Mouse (Mus musculus) myocyte (in vitro differentiated cells): Measurements from ENCODE around the gene Arrb1. TPM values are rescaled to one million over a fixed set of nuclear protein-coding genes. Genes with fewer than 3 reads are reported as not detected.
"Not testable (repeated sequence)": the region's sequence is repeated elsewhere in the genome, so short reads cannot be mapped to it uniquely, and the experiment has no call there.

Experiments used
- H3K27me3 ChIP-seq: one replicate; pipeline ENCODE4 v1.6.1; 2011; ENCODE audit not compliant: control insufficient read depth, insufficient read depth, insufficient read length
- H3K36me3 ChIP-seq: one replicate; pipeline ENCODE4 v1.6.1; 2011; ENCODE audit not compliant: control insufficient read depth, insufficient read depth
- H3K4me2 ChIP-seq: one replicate; pipeline ENCODE4 v1.6.1; 2011; ENCODE audit warnings: low read depth, control low read depth
- H3K4me3 ChIP-seq: one replicate; pipeline ENCODE4 v1.5.1; 2011; ENCODE audit warnings: mild to moderate bottlenecking, control low read depth, moderate library complexity
- H3K79me2 ChIP-seq: one replicate; pipeline ENCODE4 v1.6.1; 2011; ENCODE audit not compliant: control insufficient read depth, insufficient read depth
- H3ac ChIP-seq: one replicate; pipeline ENCODE4 v1.6.1; 2011; ENCODE audit not compliant: control insufficient read depth, insufficient read length
- CEBPB ChIP-seq: IDR thresholded peaks from 2 replicates; pipeline ENCODE4 v1.6.1; 2011; ENCODE audit warnings: mild to moderate bottlenecking, moderate library complexity; ENCODE audit not compliant: poor library complexity, insufficient read depth, severe bottlenecking
- E2F4 ChIP-seq: IDR thresholded peaks from one replicate; pipeline ENCODE4 v1.6.1; 2011; ENCODE audit warnings: mild to moderate bottlenecking, control low read depth, moderate library complexity; ENCODE audit not compliant: insufficient read depth
- MAX ChIP-seq: IDR thresholded peaks from one replicate; pipeline ENCODE4 v1.6.1; 2011; ENCODE audit warnings: low read depth, mild to moderate bottlenecking, control low read depth
- MYOD1 ChIP-seq, 3 experiments: IDR thresholded peaks; one replicate each; pipeline ENCODE4 v1.6.1; 2011; ENCODE audit warnings: control low read depth in 2 of 3, low read depth in 2 of 3, mild to moderate bottlenecking in 2 of 3, moderate library complexity in 1 of 3; ENCODE audit not compliant: insufficient read length in 2 of 3, control insufficient read depth in 1 of 3
- POLR2A ChIP-seq: IDR thresholded peaks from one replicate; pipeline ENCODE4 v1.6.1; 2011; ENCODE audit warnings: low read depth, mild to moderate bottlenecking, control low read depth, moderate library complexity; ENCODE audit not compliant: insufficient read length
- POLR2AphosphoS2 ChIP-seq: IDR thresholded peaks from one replicate; pipeline ENCODE4 v1.6.1; 2011; ENCODE audit warnings: low read depth, control low read depth; ENCODE audit not compliant: insufficient read length
- REST ChIP-seq: IDR thresholded peaks from one replicate; pipeline ENCODE4 v1.6.1; 2011; ENCODE audit warnings: mild to moderate bottlenecking, control low read depth, moderate library complexity; ENCODE audit not compliant: insufficient read depth, insufficient read length
- SRF ChIP-seq: IDR thresholded peaks from one replicate; pipeline ENCODE4 v1.6.1; 2011; ENCODE audit warnings: low read depth; ENCODE audit not compliant: control insufficient read depth, insufficient read length
- TCF12 ChIP-seq: IDR thresholded peaks from one replicate; pipeline ENCODE4 v1.6.1; 2011; ENCODE audit warnings: mild to moderate bottlenecking, control low read depth; ENCODE audit not compliant: poor library complexity, insufficient read depth, severe bottlenecking
- TCF3 ChIP-seq: IDR thresholded peaks from one replicate; pipeline ENCODE4 v1.6.1; 2011; ENCODE audit warnings: low read depth, control low read depth; ENCODE audit not compliant: insufficient read length
- USF1 ChIP-seq: IDR thresholded peaks from one replicate; pipeline ENCODE4 v1.6.1; 2011; ENCODE audit warnings: low read depth, mild to moderate bottlenecking, control low read depth, moderate library complexity
- polyA plus RNA-seq: library from polyadenylated mRNA; unstranded; fragments of >200 nt; fragmentation: generic; extraction: Trizol; gene quantifications from one replicate; pipeline ENCODE4 v1.2.1, GENCODE M21; 2012; ENCODE audit warnings: missing spikeins

Gene Arrb1
- polyA plus RNA-seq, 1 experiment = 5.1 TPM

GRCm38 (mm10) chr7:99501148-99501547, 34.1 kb upstream of the Arrb1 start:
- TF ChIP-seq TCF12 = no peak
- no peak for TF ChIP-seq USF1
- no peak for TF ChIP-seq E2F4
- TF ChIP-seq SRF = no peak
- no peak for TF ChIP-seq MAX
- no peak for TF ChIP-seq CEBPB

GRCm38 (mm10) chr7:99504556-99504955, 30.7 kb upstream of the Arrb1 start:
- Histone ChIP-seq H3K4me2 (no peak overlapping the region), H3ac (no peak overlapping the region), H3K36me3 (no peaks in the 10 kb centered on the region), H3K79me2 (no peaks in the 10 kb centered on the region), H3K4me3 (no peak overlapping the region), H3K27me3 (no peaks in the 10 kb centered on the region)
- TF ChIP-seq MAX (no peak), POLR2A (no peak), SRF (no peak), TCF12 (no peak), MYOD1 (IDR thresholded peaks at IDR 0.05; ENCODE audit: control insufficient read depth in 1 of 3, insufficient read length in 2 of 3, low read depth in 2 of 3) (no peak), REST (no peak), CEBPB (no peak)

More at GRCm38 (mm10) chr7:99501148-99501547, 34.1 kb upstream of the Arrb1 start:
- no peak overlapping the region for H3K4me3 ChIP-seq
- H3ac ChIP-seq = no peak overlapping the region
- H3K4me2 ChIP-seq = no peak overlapping the region
- H3K79me2 ChIP-seq = no peaks in the 10 kb centered on the region
- H3K27me3 ChIP-seq = peaks cover 12% of the 10 kb centered on the region
- no peaks in the 10 kb centered on the region for H3K36me3 ChIP-seq

- H3K27me3 ChIP-seq, H3K36me3 ChIP-seq, H3K4me3 ChIP-seq, H3K4me2 ChIP-seq, H3K79me2 ChIP-seq, H3ac ChIP-seq: not testable (repeated sequence)
Observed at GRCm38 (mm10) chr7:99508187-99508586, 27.1 kb upstream of the Arrb1 start.

GRCm38 (mm10) chr7:99510087-99510501, 25.2 kb upstream of the Arrb1 start:
- Histone ChIP-seq H3K36me3 (no peaks in the 10 kb centered on the region), H3K27me3 (no peaks in the 10 kb centered on the region), H3ac (no peak overlapping the region), H3K79me2 (no peaks in the 10 kb centered on the region), H3K4me2 (no peak overlapping the region), H3K4me3 (no peak overlapping the region)
- TF ChIP-seq TCF3 (no peak), MYOD1 (IDR thresholded peaks at IDR 0.05; ENCODE audit: control insufficient read depth in 1 of 3, insufficient read length in 2 of 3, low read depth in 2 of 3) (peak in 2 of 3 experiments; percentile 3 to 34), USF1 (peak; percentile 44), TCF12 (no peak), SRF (no peak), REST (no peak), POLR2A (no peak), CEBPB (no peak)

- Histone ChIP-seq H3K36me3 (no peaks in the 10 kb centered on the region), H3ac (no peak overlapping the region), H3K4me2 (no peak overlapping the region), H3K79me2 (no peaks in the 10 kb centered on the region), H3K27me3 (no peaks in the 10 kb centered on the region), H3K4me3 (no peak overlapping the region)
- TF ChIP-seq TCF3 (no peak), USF1 (no peak), E2F4 (no peak), REST (no peak), MYOD1 (IDR thresholded peaks at IDR 0.05; ENCODE audit: control insufficient read depth in 1 of 3, insufficient read length in 2 of 3, low read depth in 2 of 3) (no peak), POLR2AphosphoS2 (no peak)
Observed at GRCm38 (mm10) chr7:99516092-99516813, 19.0 kb upstream of the Arrb1 start.

- Histone ChIP-seq H3K79me2 (no peaks in the 10 kb centered on the region), H3K4me3 (no peak overlapping the region), H3ac (no peak overlapping the region), H3K36me3 (no peaks in the 10 kb centered on the region), H3K27me3 (no peaks in the 10 kb centered on the region), H3K4me2 (no peak overlapping the region)
- no peak for TF ChIP-seq TCF12
- TF ChIP-seq E2F4 = no peak
- TF ChIP-seq CEBPB = no peak
- TF ChIP-seq SRF = no peak
Observed at GRCm38 (mm10) chr7:99516814-99517157, 18.5 kb upstream of the Arrb1 start.
